Mouse (Mus musculus) cortical plate, adult 2 months (tissue): Measurements from ENCODE around the gene Rpusd1. TPM values are rescaled to one million over a fixed set of nuclear protein-coding genes. Genes with fewer than 3 reads are reported as not detected.
"Not testable (repeated sequence)": the region's sequence is repeated elsewhere in the genome, so short reads cannot be mapped to it uniquely, and the experiment has no call there.

Source experiments
- H3K27ac ChIP-seq: fragments of 200-500 bp; 2 replicates; pipeline ENCODE4 v1.5.1; 2012; ENCODE audit warnings: low read length, control low read depth, inconsistent platforms; ENCODE audit not compliant: insufficient read depth
- H3K4me1 ChIP-seq: fragments of 200-500 bp; 2 replicates; pipeline ENCODE4 v1.6.1; 2011; ENCODE audit warnings: low read length; ENCODE audit not compliant: control insufficient read depth, insufficient read depth
- H3K4me3 ChIP-seq: fragments of 200-500 bp; 2 replicates; pipeline ENCODE4 v1.5.1; 2011; ENCODE audit warnings: mild to moderate bottlenecking, low read length, control low read depth; ENCODE audit not compliant: insufficient read depth
- CTCF ChIP-seq: fragments of 200-500 bp; IDR thresholded peaks from 2 replicates; pipeline ENCODE4 v1.5.1; 2011; ENCODE audit warnings: mild to moderate bottlenecking, control low read depth, low read length; ENCODE audit not compliant: insufficient read depth; ENCODE audit errors: extremely low read depth
- POLR2A ChIP-seq: fragments of 200-500 bp; IDR thresholded peaks from 2 replicates; pipeline ENCODE4 v1.6.1; 2011; ENCODE audit warnings: mild to moderate bottlenecking, low read length, control low read depth; ENCODE audit not compliant: insufficient read depth; ENCODE audit errors: extremely low read depth
- polyA plus RNA-seq: library from polyadenylated mRNA; depleted of rRNA; stranded (reverse); fragments of >200 nt; gene quantifications from 2 replicates; pipeline ENCODE4 v1.2.3, GENCODE M21; 2012

The Rpusd1 gene
- polyA plus RNA-seq, 1 experiment = 142 TPM

DNA sequence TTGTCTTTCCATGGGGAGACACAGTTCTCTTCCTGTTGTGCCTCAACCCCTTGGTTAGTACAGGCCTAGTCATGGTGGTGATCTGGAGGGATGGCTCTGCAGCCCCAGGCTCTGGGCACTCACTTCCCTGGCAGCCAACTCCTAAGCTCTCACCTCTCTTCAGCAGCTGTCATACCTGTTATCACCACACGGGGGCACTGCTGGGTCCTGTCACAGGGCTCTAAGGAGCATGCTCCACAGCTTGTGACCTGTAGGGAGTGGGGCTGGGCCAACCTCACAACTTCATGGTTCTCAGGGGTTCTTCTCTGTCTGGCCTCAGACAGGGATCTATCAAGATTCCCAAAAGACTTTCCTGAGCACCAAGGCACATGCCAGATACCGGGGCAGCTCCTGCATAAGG, 4.6 kb downstream of the Rpusd1 start:
- Histone ChIP-seq H3K4me1 (peaks cover 2% of the 10 kb centered on the region; the same call in 1 of the 2 replicates), H3K27ac (no peak overlapping the region), H3K4me3 (no peak overlapping the region)
- TF ChIP-seq POLR2A (no peak), CTCF (peak; percentile 91)

GRCm38 (mm10) chr17:25735246-25735645, 7.8 kb downstream of the Rpusd1 start:
- TF ChIP-seq CTCF (no peak), POLR2A (no peak)
- Histone ChIP-seq H3K27ac (no peak overlapping the region), H3K4me3 (no peak overlapping the region), H3K4me1 (no peaks in the 10 kb centered on the region)

- Histone ChIP-seq H3K27ac (no peak within 1 kb of the TSS), H3K4me3 (no peak within 1 kb of the TSS), H3K4me1 (no peaks in the 10 kb centered on the region)
- TF ChIP-seq POLR2A (no peak), CTCF (no peak)
Measured at GRCm38 (mm10) chr17:25735745-25736144, 8.3 kb downstream of the Rpusd1 start, which contains the start of gene Mslnl. Gene Mslnl, plus strand, starts transcription at chr17:25736042.

DNA sequence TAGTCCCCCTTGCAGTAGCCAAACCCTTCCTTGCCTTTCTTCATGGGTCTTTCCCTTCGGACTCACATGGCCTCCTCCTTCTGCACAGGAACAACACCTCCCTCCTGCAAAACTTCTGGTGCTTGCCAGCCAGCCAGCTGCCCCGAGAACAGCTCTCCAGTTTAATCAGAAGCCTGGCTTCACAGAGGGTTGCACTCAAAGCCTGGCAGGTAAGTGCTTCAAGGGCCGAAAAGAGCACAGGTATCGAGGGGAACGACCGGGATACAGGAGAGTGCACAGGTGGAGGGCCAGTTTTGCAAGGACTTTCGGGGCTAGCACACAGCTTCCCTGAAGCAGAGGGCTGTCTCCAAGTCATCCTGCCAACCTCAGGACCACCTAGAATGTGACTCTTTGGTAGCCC, 11.4 kb downstream of the Rpusd1 start:
- TF ChIP-seq POLR2A = no peak
- TF ChIP-seq CTCF = no peak
- no peaks in the 10 kb centered on the region for H3K4me1 ChIP-seq
- H3K27ac ChIP-seq = no peak overlapping the region
- H3K4me3 ChIP-seq = no peak overlapping the region

DNA sequence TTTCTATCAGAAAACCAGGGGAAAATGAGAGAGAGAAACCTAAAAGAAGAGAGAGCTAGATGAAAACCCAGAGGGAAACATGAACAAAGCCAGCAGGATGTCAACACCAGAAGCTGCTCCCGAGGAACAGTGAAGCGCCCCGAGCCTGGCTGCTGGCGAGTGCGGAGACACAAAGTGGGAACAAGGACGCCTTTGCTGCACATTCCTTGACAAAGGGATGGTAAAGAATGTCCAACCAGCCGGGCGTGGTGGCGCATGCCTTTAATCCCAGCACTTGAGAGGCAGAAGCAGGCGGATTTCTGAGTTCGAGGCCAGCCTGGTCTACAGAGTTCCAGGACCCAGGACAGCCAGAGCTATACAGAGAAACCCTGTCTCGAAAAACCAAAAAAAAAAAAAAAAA, 14.0 kb downstream of the Rpusd1 start:
- not testable (repeated sequence) for H3K4me1 ChIP-seq, H3K4me3 ChIP-seq, H3K27ac ChIP-seq

- TF ChIP-seq CTCF (no peak), POLR2A (no peak)
- Histone ChIP-seq H3K27ac (no peak overlapping the region), H3K4me1 (no peaks in the 10 kb centered on the region), H3K4me3 (no peak overlapping the region)
Measured at GRCm38 (mm10) chr17:25743831-25744230, 16.4 kb downstream of the Rpusd1 start.

DNA sequence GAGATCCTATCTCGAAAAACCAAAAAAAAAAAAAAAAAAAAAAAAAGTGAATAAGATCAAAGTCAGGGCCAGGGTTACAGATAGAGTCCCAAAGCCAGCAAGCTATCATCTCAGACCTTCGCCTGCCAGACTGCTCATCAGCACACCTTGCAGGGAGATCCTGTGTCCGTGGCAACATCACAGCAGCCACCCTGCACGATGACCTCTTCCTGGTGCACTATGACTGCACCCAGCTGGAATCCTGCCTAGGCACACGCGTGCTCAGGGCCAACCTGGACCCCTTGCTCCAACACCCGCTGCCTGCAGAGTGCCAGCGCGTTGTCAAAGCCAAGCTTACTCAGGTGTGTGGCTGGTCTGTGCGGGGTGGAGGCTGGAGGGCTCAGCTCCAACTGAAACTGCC, 16.8 kb downstream of the Rpusd1 start:
- no peak for TF ChIP-seq CTCF
- no peak for TF ChIP-seq POLR2A
- no peaks in the 10 kb centered on the region for H3K4me1 ChIP-seq
- H3K27ac ChIP-seq = no peak overlapping the region
- no peak overlapping the region for H3K4me3 ChIP-seq

DNA sequence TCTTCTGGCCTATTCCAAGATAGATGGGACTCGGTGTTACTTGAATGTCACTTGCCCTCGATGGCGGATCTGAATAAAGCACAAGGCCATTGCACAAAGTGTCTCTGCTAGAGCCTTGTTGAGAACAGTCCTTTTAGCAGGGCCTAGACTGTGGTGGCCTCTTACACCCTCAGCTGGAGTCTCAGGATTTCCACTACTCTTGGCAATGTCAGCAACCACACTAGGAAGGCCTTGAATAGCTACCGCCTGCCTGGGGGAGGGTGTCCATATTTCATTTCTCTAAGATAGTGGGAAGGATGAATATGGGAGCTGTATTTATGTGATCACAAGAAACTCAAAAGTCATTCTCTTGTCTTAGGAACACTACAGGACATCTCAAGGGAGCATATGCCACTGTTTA, 20.8 kb downstream of the Rpusd1 start:
- no peak for TF ChIP-seq POLR2A
- no peak for TF ChIP-seq CTCF
- H3K4me1 ChIP-seq = no peaks in the 10 kb centered on the region
- H3K4me3 ChIP-seq = no peak overlapping the region
- no peak overlapping the region for H3K27ac ChIP-seq

DNA sequence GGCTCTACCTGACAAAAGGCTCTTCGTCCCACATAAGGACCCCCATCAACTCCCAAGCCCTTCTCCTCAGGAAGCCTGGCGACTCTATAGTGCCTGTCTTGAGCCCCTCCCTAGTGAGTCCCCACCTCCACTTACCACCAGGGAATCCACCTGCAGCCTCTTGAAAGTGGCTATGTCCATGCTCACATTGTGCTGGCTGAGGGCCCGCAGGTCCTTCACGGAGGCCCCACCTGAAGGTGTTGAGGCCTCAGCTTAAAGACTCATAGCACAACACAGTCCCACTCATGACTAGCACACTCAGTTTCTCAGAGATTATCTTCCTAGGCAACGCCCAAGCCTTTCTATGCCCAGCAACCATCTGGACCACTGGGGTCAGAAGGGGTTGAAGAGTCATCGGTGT, 21.8 kb downstream of the Rpusd1 start:
- Histone ChIP-seq H3K4me1 (no peaks in the 10 kb centered on the region), H3K4me3 (no peak overlapping the region), H3K27ac (no peak overlapping the region)
- TF ChIP-seq CTCF (no peak), POLR2A (no peak)

DNA sequence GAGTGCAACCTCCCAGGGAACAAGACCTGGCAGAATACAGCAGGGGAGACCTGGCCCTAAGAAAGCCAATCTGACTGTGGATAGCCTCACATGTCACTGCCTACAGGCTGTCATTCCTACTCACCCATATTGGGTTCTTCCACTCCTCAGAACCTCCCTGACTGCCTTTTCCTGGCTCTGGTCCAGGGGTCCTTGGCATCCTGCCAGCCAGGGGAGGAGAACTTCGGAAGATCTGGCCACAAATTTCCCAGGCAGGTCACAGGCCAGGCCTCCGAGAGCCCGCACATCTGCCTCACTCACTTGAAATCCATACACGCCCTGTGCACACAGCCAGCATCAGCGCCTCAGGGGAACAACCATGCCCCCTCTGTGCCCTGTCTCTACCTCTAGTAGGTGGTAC, 24.0 kb downstream of the Rpusd1 start:
- no peaks in the 10 kb centered on the region for H3K4me1 ChIP-seq

DNA sequence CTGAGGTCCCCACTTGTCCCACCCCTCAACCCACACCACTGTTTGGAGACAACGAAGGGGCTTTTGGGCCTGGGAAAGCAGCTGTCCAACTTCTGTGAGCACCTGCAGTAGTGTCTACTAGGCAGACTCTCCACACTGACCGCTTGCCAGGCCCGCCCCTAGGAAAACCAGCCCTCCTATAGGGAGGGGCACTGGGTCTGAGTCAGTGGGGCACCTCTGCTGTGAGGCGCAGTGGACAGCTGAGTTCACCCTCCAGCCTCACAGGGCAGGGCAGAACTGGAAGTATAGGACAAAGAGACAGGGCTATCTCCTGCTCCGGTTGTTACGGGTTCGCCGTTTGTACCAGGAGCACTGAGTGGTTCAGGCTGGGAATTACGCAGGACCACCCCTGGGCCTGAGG, 26.8 kb downstream of the Rpusd1 start, which contains the start of gene Msln:
Gene Msln, minus strand, starts transcription at position 138 of the 400 bp plus-strand sequence.
- Histone ChIP-seq H3K27ac (no peak within 1 kb of the TSS), H3K4me3 (no peak within 1 kb of the TSS), H3K4me1 (no peaks in the 10 kb centered on the region)
- TF ChIP-seq POLR2A (no peak), CTCF (no peak)

More for the DNA sequence above, 24.0 kb downstream of the Rpusd1 start:
- TF ChIP-seq POLR2A = no peak
- no peak for TF ChIP-seq CTCF
- no peak overlapping the region for H3K4me3 ChIP-seq
- H3K27ac ChIP-seq = no peak overlapping the region
